22 mouse cellular contexts compared by ENCODE assay signal in genomic region chr12:88255917-88256316, GRCm38 (mm10). TPM values are rescaled to one million over a fixed set of nuclear protein-coding genes. Genes with fewer than 3 reads are reported as not detected.
DNase-seq lines count a peak whose midpoint lies in the region; TF ChIP-seq lines count a peak whose summit lies in the region.
"Not testable (repeated sequence)": the region's sequence is repeated elsewhere in the genome, so short reads cannot be mapped to it uniquely, and the experiment has no call there.
"Had no signal": no experiment of that assay in that cellular context is flagged by ENCODE, and none has a peak within 500 bp of the region (broad histone marks: within the 10 kb centered on the region; RNA-seq: fewer than 3 reads in every experiment).

No protein-coding gene starts in this region.

- TF ChIP-seq POLR2A in MEL (IDR thresholded peaks at IDR 0.05; ENCODE audit: control insufficient read depth in 1 of 2, insufficient read depth in 1 of 2, low read depth in 1 of 2, low read length in 2 of 2, poor library complexity in 1 of 2) = not testable (repeated sequence)

- H3K27me3 ChIP-seq in MEL (ENCODE audit: control insufficient read depth in 1 of 2, insufficient read depth in 2 of 2, low read length in 2 of 2) = not testable (repeated sequence)

- DNase-seq in ES-E14 (ENCODE audit: low read depth, low spot score) = peak; percentile 9
- peak; percentile 75 for DNase-seq in MEL (ENCODE audit: low read depth, low spot score)
- DNase-seq in R1 (ENCODE audit: low read depth, low spot score) = peak; percentile 19
- DNase-seq in fat pad, adult 2 months (ENCODE audit: extremely low read depth, low read depth, low spot score) = peak; percentile 30
- peak; percentile 69 for DNase-seq in heart, adult 11 months

- H3K9ac ChIP-seq in ES-E14 (ENCODE audit: insufficient read depth, low read depth, low read length, poor library complexity, severe bottlenecking); MEL (ENCODE audit: control insufficient read depth, low read depth, low read length, poor library complexity, severe bottlenecking): not testable (repeated sequence)

- TF ChIP-seq EP300 in MEL (IDR thresholded peaks at IDR 0.05; ENCODE audit: low read depth in 1 of 2, low read length in 2 of 2) = not testable (repeated sequence)

- not testable (repeated sequence) for H3K36me3 ChIP-seq in ES-E14 (ENCODE audit: control insufficient read depth, insufficient read depth, low read length, poor library complexity, severe bottlenecking); MEL (ENCODE audit: control insufficient read depth in 1 of 2, insufficient read depth in 2 of 2, low read length in 2 of 2)

- H3K4me3 ChIP-seq in ES-E14 (ENCODE audit: insufficient read depth in 1 of 2, low read depth in 1 of 2, low read length in 2 of 2, poor library complexity in 1 of 2, severe bottlenecking in 1 of 2); MEL (ENCODE audit: control insufficient read depth in 1 of 2, insufficient read depth in 1 of 2, low read depth in 2 of 2, low read length in 2 of 2): not testable (repeated sequence)

- H3K4me1 ChIP-seq in ES-E14 (ENCODE audit: control insufficient read depth in 2 of 2, insufficient read depth in 2 of 2, low read length in 2 of 2, poor library complexity in 1 of 2); MEL (ENCODE audit: control insufficient read depth in 1 of 2, insufficient read depth in 2 of 2, low read length in 2 of 2): not testable (repeated sequence)

- not testable (repeated sequence) for H3K27ac ChIP-seq in ES-E14 (ENCODE audit: insufficient read depth, low read depth, low read length, poor library complexity, severe bottlenecking); MEL (ENCODE audit: control insufficient read depth, low read depth, low read length)

- H3K79me2 ChIP-seq in MEL (ENCODE audit: control insufficient read depth, insufficient read depth, low read length, poor library complexity) = not testable (repeated sequence)

- in situ Hi-C loops in ES-E14 (cut with MboI; ENCODE audit: low sequenced_read_pairs in 2 of 2, unreplicated experiment in 2 of 2) = loop anchor here in 1 of 2 experiments (25.0 kb wide), 1 partner anchor 369 kb away; the partner anchor contains the start of gene Gm2022

- not testable (repeated sequence) for H3K9me3 ChIP-seq in ES-E14 (ENCODE audit: control insufficient read depth, insufficient read depth, low read depth, low read length); MEL (replicated peaks; ENCODE audit: insufficient read depth, low read length)

- not testable (repeated sequence) for TF ChIP-seq CTCF in MEL (IDR thresholded peaks at IDR 0.05 in 2 of 3, conservative IDR thresholded peaks at IDR 0.05 in 1 of 3; ENCODE audit: control insufficient read depth in 1 of 3, insufficient read depth in 1 of 3, low read depth in 2 of 3, low read length in 3 of 3, poor library complexity in 1 of 3, severe bottlenecking in 1 of 3)

- not testable (repeated sequence) for TF ChIP-seq RAD21 in MEL (IDR thresholded peaks at IDR 0.05; ENCODE audit: low read depth, low read length)

TF ChIP-seq in MEL, 35 proteins besides CTCF, POLR2A, EP300 and RAD21:
- 0 out of 4 replicates have a peak, but pooled peaks of 1 of the 2 experiments have one; percentile 29 for TF ChIP-seq USF2 (IDR thresholded peaks at IDR 0.05; ENCODE audit: borderline replicate concordance in 1 of 2, insufficient read depth in 1 of 2, low read depth in 1 of 2, low read length in 2 of 2)
- peak; percentile 68 for TF ChIP-seq MYC (IDR thresholded peaks at IDR 0.05; ENCODE audit: low read depth, low read length)
- peak; percentile 83 for TF ChIP-seq USF1 (IDR thresholded peaks at IDR 0.05; ENCODE audit: low read depth, low read length)
- peak; percentile 78; the same call in 1 of the 2 replicates for TF ChIP-seq MAX (IDR thresholded peaks at IDR 0.05; ENCODE audit: low read length)
- 0 out of 2 replicates have a peak, but pooled peaks have one; percentile 56 for TF ChIP-seq MXI1 (IDR thresholded peaks at IDR 0.05; ENCODE audit: low read depth, low read length)

RNA-seq across cellular contexts. Expression of gene Gm8332, which starts 6.0 kb away (rescaled TPM):
- total RNA-seq in ES-E14 (2012; rRNA removed) (107 and 141 TPM in 2 replicates), MEL (2012; rRNA removed) (not detected in 2 replicates)
- not detected for polyA plus RNA-seq in MEL (2012; ENCODE audit: insufficient read depth in 1 of 2, insufficient read length in 2 of 2, low read depth in 1 of 2, low replicate concordance in 2 of 2, missing spikeins in 1 of 2)
- total RNA-seq: adrenal gland, adult 18-20 months; adrenal gland, adult 8-10 months; adrenal gland, postnatal 14 days; adrenal gland, postnatal 36 days; CH12.LX had no signal
- polyA plus RNA-seq: activated CD4-positive, CD25-positive, alpha-beta regulatory T cell, adult 4 months; CD4-positive, CD25-positive, alpha-beta regulatory T cell, adult 4 months; cerebellum, adult 2 months; cortical plate, adult 2 months; embryonic facial prominence, embryonic 10.5 days; embryonic facial prominence, embryonic 12.5 days; embryonic facial prominence, embryonic 14.5 days; forebrain, embryonic 10.5 days; forebrain, embryonic 12.5 days; forebrain, embryonic 14.5 days; forebrain, embryonic 16.5 days; frontal cortex, adult 2 months had no signal

RNA-seq across cellular contexts. Expression of gene Gm5662, which starts 18.4 kb away (rescaled TPM):
- total RNA-seq in ES-E14 (2012; rRNA removed) (46.1 and 56.0 TPM in 2 replicates), MEL (2012; rRNA removed) (not detected in 2 replicates)
- polyA plus RNA-seq in MEL (2012; ENCODE audit: insufficient read depth in 1 of 2, insufficient read length in 2 of 2, low read depth in 1 of 2, low replicate concordance in 2 of 2, missing spikeins in 1 of 2) = not detected
- total RNA-seq: adrenal gland, adult 18-20 months; adrenal gland, adult 8-10 months; adrenal gland, postnatal 14 days; adrenal gland, postnatal 36 days; CH12.LX had no signal
- polyA plus RNA-seq: activated CD4-positive, CD25-positive, alpha-beta regulatory T cell, adult 4 months; CD4-positive, CD25-positive, alpha-beta regulatory T cell, adult 4 months; cerebellum, adult 2 months; cortical plate, adult 2 months; embryonic facial prominence, embryonic 10.5 days; embryonic facial prominence, embryonic 12.5 days; embryonic facial prominence, embryonic 14.5 days; forebrain, embryonic 10.5 days; forebrain, embryonic 12.5 days; forebrain, embryonic 14.5 days; forebrain, embryonic 16.5 days; frontal cortex, adult 2 months had no signal

Comparison
In these comparisons a context has a peak if more than half of its experiments do, and no peak if none do; other contexts are left out.
1. DNase-seq: peak in every context shown above with its lines; median percentile 75 in MEL; 69 in heart, adult 11 months; 30 in fat pad, adult 2 months; 19 in R1; 9 in ES-E14.
2. RNA of gene Gm8332, which starts 6.0 kb away (total RNA-seq): 107 to 141 TPM in ES-E14; not detected in MEL; every median in the first group is over 100 times any median in the second.
3. RNA of gene Gm5662, which starts 18.4 kb away (total RNA-seq): 46.1 to 56.0 TPM in ES-E14; not detected in MEL; every median in the first group is over 10 times any median in the second.